Mouse (Mus musculus): Measurements from ENCODE around the gene Kirrel3.

The Kirrel3 gene

GRCm38 (mm10) chr9:34600326-34600725 lies 114.6 kb downstream of the Kirrel3 start:
- no peak for DNase-seq (ENCODE audit: low spot score in 2 of 2)

GRCm38 (mm10) chr9:34603750-34604149 lies 118.1 kb downstream of the Kirrel3 start:
- no peak for DNase-seq (ENCODE audit: low spot score in 2 of 2)

DNA sequence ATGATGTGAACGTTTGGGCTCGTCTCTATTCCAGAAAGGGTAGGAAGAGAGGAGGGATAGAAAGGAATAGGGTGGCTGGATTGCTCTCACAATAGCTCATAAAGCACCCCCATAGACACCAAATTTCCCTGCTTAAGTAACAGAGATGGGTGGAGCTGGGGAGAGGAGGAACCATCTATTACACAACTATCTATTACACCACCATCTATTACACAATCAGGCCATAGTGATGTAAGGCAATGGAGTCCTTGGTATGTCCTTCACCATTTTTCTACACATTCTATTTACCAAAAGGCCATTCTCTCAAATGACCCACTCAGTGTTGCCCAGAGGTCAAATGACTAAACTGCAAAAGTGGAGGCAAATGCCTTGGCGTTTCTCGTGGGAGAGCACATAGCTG lies 119.2 kb downstream of the Kirrel3 start:
- no peak for DNase-seq (ENCODE audit: low spot score in 2 of 2)

GRCm38 (mm10) chr9:34605486-34605885 lies 119.8 kb downstream of the Kirrel3 start:
- no peak for DNase-seq (ENCODE audit: low spot score in 2 of 2)

GRCm38 (mm10) chr9:34607976-34608375 lies 122.3 kb downstream of the Kirrel3 start:
- no peak for DNase-seq (ENCODE audit: low spot score in 2 of 2)

- DNase-seq (ENCODE audit: low spot score in 2 of 2) = no peak
Measured at GRCm38 (mm10) chr9:34612886-34613769, 127.4 kb downstream of the Kirrel3 start.

DNA sequence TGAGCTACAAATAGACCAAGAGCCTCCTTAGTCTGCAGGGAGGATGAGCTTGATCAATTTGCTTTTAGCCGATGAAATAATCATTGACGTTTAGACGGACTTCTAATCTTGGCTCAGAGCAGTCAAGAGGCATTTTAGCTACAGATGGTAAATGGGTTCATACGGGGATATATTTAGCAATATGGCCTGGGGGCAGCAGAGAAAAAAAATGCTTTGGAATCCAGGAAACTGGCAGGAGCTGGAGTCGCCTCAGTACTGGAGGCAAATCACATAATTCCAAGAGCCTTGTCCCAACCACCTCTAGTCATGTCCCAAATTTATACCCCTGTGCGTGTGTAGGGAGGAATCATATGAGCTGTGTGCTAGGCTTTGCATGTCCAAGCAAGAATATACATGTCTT lies 132.4 kb downstream of the Kirrel3 start:
- DNase-seq (ENCODE audit: low spot score in 2 of 2) = no peak

- no peak for DNase-seq (ENCODE audit: low spot score in 2 of 2)
Measured at GRCm38 (mm10) chr9:34619913-34620312, 134.2 kb downstream of the Kirrel3 start.

DNA sequence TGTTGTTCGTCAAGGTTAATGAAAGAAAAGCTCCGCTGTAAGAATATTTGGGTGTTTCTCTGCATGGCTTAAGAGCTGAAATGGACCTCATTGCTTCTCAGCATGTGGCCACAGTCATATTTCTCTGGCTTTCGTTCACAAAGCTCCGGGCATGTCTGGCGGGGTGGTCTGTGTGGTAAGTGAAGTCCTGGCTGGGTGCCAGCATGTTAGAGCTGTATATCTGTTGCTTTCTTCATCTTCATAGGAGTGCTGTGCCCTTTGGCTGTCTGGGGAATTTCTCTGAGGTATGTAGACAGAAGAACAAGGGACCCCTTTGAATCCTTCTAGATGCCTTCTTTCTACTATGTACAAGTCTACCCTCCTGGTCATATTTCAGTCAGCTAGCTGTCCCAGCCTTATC lies 137.8 kb downstream of the Kirrel3 start:
- DNase-seq (ENCODE audit: low spot score in 2 of 2) = no peak

DNA sequence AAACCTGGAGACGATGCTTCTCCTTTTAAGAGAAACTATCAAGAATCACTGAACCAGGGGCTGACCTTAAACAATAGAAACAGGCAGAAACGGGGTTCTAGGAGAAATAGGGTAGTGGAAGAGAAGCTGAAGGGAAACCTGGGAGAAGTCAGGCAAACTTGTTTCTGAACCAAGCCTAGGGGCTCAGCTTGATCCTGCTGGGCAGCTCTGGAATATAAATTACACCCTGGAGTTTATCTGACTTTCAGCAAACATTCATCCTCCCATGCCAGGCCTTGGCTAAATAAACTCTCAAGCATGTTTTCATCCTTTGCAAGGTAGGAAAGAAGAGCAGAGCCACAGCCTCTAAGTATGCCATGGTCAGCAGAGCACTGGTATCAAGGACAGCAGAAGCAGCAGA lies 138.3 kb downstream of the Kirrel3 start:
- no peak for DNase-seq (ENCODE audit: low spot score in 2 of 2)

DNA sequence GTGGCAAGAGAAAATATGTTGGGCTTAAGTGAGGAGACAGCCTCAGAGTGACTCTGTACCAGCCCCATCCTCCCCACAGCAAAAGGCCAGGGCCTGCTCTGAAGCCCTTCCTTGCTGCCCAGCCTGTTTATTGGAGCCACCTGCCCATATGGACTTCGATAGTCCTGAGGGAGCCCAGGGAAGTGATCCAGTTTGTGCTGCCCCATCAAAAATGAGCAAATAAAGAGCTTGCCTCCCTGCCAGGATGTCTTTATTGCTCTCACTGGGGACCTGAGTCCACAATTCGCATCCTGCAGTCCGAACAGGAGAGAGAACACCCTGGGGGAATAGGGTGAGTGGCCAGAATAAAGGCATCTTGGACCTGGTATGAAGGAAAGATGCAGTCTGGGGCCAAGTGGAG lies 143.1 kb downstream of the Kirrel3 start:
- DNase-seq (ENCODE audit: low spot score in 2 of 2) = no peak

DNA sequence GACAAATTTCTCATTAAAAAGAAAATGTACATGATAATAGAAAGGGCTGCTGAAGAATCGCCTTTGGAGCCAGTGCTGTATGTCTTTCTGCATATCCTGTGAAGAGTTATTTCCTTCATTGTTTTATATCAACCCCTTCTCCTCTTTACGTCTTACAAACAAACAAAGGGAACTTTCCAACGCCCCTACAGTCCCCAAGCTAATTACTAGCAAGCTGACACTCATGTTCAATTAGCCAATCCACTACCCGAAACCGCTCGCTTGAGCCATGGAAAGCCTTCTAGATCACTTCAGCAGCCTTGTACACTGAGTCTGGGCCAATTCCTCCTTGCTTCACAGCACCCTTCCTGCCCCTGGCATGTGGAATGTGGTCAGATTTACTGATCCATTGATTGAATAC lies 150.0 kb downstream of the Kirrel3 start:
- no peak for DNase-seq (ENCODE audit: low spot score in 2 of 2)

DNA sequence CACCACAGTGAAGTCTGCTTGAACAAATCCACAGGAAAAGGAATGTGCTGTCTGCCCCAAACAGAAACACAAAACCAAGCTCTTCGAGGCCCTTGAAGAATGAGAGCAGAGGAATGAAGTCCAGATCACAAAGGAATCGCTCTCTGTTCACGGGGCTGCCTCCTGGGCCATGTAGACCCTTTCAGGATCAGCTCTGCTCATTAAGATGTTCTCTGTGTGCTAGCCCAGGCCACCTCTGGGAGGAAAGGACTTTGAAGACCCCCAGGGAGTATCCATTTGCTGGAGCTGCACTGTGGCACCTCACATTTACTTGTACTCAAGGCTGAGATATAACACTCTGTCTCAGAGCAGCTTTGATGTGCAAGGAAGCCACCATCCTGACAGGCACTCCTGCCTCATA lies 158.2 kb downstream of the Kirrel3 start:
- DNase-seq (ENCODE audit: low spot score in 2 of 2) = no peak

GRCm38 (mm10) chr9:34644392-34644791 lies 158.7 kb downstream of the Kirrel3 start:
- DNase-seq (ENCODE audit: low spot score in 2 of 2) = no peak

GRCm38 (mm10) chr9:34646831-34647230 lies 161.1 kb downstream of the Kirrel3 start:
- no peak for DNase-seq (ENCODE audit: low spot score in 2 of 2)

- DNase-seq (ENCODE audit: low spot score in 2 of 2) = no peak
Measured at GRCm38 (mm10) chr9:34652278-34652677, 166.6 kb downstream of the Kirrel3 start.

- no peak for DNase-seq (ENCODE audit: low spot score in 2 of 2)
Measured at GRCm38 (mm10) chr9:34653141-34653540, 167.4 kb downstream of the Kirrel3 start.

- DNase-seq (ENCODE audit: low spot score in 2 of 2) = no peak
Measured at GRCm38 (mm10) chr9:34660566-34660965, 174.9 kb downstream of the Kirrel3 start.

- DNase-seq (ENCODE audit: low spot score in 2 of 2) = no peak
Measured at GRCm38 (mm10) chr9:34663412-34663811, 177.7 kb downstream of the Kirrel3 start.

DNA sequence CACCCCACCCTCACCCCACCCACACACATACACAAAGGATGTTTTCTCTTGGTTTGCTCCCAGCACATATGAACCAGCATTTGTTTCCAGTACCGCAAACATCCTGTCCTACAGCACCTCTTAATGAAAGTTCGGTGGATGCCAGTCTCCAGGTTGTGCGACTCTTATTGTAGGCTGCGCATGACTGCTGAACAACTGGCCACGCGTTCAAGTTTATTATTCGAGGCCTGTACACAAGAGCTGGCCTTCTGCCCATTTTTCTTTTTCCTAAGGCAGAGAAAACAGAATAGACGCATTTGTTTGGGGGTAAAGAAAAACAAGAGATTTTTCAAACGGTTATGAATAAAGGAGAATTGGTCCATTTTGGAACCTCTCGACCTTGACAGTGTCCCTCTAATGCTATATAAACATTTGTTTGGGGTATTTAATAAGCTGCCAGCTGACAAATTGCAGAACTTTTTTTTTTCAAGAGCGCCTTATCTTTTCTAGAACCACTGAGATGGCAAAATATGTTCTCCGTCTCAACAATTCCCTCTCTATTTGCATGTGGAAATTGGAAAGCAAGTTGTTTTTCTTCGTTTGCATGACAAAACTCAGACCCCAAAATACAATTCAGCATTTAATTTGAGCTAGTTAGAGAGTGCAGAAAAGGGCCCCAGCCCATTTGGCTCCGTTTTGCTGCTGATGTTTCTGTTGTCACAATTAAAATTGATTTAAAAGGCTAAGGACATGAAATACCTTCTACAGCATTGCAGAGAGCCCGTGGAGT lies 179.9 kb downstream of the Kirrel3 start:
- DNase-seq (ENCODE audit: low spot score in 2 of 2) = no peak

- DNase-seq (ENCODE audit: low spot score in 2 of 2) = no peak
Measured at GRCm38 (mm10) chr9:34667182-34667581, 181.5 kb downstream of the Kirrel3 start.

DNA sequence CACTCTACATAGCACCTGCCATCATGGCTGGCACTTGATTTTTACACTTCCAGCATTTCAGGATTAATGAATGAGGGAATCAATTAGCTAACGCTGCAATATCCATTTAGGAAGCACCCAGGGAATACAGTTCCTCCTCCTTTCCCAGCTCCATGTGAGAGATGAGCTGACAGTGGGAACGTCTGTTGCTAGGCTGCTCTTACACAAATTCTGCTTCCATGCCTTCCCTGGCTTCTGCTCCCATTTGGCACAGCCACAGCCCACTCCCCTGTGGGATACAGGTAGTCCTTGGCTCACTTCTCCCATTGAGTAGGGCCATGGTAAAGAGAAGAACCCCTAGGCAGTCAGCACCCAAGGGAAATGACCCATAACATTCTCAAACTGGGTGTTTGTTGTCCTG lies 185.2 kb downstream of the Kirrel3 start:
- no peak for DNase-seq (ENCODE audit: low spot score in 2 of 2)

DNA sequence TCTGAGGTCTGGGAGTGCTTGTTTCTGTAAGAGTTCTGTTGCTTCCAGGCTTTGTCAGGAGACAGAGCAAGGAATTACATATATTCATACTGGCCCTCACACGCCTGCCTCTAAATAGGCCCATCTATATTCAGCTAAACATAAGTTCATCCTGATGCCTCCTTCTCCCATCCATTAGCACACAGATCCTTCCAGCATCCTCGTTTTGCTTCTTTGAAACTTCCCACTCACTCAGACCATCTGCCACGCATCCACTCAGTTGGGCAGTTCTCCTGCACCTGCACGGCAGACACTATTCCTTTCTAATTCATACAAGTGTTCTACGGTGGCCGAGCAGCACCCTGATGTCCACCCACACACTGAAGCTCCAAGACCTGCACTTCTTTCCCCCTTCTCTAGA lies 201.1 kb downstream of the Kirrel3 start:
- DNase-seq (ENCODE audit: low spot score in 2 of 2) = peak; percentile 63 to 71
